Mouse (Mus musculus): Measurements from ENCODE around the gene Amz2. TPM values are rescaled to one million over a fixed set of nuclear protein-coding genes. Genes with fewer than 3 reads are reported as not detected.

The Amz2 gene
- total RNA-seq, 2 experiments from 2014 or later, result 55.7 to 61.1 TPM

DNA sequence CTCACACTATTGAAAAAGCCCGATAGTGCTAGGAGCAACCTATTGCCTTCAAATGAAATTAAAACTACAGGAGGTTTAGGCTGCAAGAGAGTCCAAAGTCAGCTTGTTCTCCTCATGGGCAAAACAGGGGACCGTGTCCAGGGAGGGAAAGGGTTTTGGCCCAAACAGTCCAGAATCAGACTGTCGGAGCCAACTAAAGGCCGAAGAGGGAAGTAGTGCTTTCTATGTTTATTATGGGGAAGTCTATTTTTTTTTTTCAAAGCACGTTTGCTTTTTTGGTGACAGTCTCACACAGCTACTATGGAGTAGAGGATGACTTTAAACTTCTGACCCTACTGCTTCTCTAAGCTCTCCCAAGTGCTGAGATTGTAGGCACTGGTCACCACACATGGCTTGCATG lies 42.4 kb downstream of the Amz2 start:
- DNase-seq (ENCODE audit: low spot score in 2 of 2), result no peak

DNA sequence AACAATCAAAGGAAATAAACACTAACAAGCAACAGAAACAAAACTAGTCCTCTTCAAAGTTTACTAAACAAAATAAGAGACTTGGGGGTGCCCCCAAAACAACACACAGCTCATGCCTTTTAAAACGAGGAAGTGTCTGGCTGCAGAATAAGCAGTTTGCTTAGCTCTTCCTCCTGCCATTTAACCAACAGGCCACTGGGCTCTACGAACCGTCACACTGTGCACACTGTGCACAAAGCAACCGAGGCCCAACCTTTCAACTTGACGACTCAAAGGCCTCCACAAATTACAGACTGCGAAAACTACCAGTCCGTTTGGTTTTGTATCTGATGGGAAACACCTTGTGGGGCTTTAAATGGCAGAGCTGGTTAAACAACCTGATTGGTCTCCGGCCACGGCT lies 44.4 kb downstream of the Amz2 start:
- no peak for DNase-seq (ENCODE audit: low spot score in 2 of 2)

DNA sequence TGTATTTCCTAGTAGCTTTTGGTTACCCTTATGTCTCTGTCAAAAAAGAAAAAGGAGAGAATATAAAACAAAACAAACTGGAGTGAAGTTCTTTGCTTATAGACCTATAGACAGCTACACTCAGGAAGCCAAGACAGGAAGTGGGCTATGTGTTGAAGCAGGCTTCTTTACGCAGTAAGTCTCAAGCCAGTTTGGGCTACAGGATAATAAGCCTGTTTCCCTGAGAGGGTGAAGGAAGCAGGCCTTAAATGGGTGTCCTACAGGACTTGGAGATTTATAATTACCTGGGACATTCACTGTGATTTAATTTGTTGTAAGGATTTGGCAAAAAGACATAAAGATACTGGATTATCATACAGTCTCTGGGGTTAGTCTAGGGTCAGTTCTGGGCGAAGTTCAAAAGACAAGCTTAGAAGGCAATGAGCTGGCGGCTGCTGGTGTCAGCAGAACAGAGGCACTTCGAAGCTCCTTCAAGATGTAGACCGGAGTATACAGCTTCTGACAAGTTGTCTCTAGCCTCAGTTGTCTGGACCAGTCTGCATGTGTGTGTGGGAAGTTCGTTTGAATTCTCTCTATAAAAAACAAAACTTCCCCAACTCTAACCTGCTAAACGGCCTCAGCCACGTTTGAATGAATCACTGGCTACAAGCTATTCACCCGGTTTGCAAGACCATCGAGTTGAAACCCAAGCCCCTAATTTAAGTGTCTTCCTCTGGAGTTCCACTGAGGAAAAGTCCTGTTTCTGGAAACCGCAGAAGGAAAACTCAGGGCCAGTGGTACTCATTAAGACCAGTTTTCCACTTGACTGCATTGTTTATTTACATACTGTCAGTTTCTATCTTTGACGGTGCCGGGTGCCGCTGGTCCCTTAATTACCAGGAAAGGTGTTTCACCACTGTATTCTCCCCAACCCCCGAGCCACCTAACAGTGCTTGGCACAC lies 45.4 kb downstream of the Amz2 start:
- no peak for DNase-seq (ENCODE audit: low spot score in 2 of 2)

DNA sequence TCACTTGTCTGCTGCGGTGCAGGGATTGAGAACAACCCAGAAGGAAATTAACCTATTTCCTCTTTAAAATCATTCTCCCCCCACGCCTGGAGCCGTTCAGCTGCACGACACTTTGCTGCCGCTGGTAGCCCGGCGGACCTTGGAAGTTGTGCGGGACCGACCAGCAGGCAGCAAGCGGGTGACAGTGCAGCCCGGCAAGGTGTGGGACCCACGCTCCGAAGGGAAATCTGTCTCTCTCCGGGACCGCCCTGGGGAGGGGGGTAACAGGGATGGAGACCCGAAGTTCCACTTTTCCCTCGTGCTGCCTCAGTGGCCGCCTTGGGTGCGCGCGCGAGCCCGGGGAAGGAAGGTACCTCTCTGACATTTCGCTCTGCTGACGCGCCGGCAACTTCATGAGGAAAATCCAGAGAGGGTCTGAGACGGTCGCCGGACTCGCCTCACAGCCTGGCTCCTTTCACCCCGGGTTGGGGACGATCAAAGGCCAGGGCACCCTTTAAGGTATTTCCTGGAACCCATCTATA lies 46.5 kb downstream of the Amz2 start:
- DNase-seq (ENCODE audit: low spot score in 2 of 2), result peak in 1 of 2 experiments; percentile 22

DNA sequence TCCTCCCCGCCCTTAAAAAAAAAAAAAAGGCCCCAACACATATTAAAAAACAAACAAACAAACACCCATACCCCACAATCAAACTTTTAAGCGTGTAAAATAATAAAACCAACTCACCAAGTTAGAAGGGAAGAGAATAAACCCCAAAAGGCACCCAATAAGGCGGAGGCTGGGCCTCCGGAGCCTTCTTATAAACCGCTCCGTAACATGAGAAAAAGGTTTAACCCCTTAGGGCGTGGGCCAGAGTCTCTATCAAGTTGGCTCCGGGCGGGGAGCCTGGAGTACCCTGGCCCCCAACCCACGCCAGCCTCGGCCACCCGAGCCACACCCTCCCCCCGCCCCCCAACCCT lies 47.0 kb downstream of the Amz2 start:
- no peak for DNase-seq (ENCODE audit: low spot score in 2 of 2)

DNA sequence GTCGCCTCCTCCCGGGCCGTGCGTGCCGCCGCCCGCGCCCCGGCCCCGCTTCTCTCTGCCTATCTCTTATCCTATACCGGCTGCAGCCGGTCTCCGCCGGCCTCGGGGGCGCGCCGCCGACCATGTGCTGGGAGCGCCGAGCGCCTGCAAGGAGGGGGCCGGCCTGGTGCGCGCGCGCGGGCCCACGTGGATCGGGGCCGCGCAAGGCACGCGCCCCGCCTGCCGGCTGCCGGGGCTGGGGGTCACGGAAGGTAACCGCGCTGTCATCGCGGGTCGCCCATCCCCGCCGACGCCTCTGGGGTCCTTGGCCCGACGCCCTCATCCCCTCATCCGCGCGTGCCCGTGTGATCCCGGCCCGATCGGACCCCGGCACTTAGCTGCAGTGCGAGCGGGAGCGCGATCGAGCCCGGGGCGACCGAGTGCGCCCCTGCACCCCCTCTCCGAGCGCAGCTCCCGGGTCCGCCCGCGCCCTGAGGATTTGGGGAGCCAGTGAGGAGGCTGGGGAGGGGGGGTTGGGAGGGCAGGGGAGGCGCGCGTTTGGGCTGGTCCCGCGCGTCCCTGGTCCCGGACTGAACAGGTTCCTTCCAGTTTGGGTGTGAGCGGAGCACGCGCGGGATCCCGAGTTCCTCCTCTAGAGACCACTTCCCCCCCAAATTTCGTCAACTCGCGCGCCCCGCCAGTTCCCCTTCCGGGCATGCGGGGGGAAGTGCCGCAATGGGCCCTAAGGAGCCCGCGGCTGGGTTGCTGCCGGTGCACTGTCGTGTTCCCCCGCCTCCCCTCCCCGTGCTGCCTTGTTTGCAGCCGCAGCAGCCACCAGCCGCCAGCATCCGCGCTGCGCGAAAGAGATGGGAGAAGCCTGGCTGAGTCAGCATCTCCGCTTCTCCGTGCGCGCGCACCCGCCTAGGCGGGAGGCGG lies 47.7 kb downstream of the Amz2 start, which contains the start of the genes Arsg and Slc16a6:
Arsg (plus strand) TSS at position 204 of the 915 bp plus-strand sequence.
Slc16a6 (minus strand) TSS at position 428 of the 915 bp plus-strand sequence.
- peak; percentile 41 to 57 for DNase-seq (ENCODE audit: low spot score in 2 of 2)

DNA sequence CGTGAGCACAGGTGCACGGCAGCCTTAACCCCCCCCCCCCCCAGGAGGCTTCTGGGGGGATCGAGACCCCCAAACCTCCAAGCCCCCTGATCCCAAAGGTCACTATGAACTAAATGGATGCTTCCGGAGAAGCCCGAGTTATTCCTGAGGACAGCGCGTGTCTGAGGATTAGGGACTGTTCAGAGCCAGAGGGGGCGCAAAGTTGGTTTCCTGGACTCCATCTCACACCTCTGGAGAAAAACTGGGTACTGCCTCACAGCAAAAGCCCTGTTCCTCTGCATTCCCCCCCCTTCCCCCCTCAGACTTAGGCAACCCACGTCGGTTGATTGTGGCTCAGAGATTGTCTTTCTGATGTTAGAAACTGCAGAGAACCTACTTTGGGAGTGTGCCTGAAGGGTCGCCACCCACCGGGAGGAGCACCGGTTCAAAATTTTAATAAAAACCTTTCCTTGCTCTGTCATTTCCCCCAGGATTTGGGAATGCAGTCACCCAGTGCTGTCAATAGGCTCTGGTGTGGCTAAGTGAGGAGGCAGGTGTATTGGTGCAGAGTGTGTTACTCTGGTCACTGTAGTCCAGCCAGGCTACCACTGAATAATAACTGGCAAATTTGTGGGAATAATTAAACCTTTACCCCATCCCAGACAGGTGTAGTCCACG lies 48.5 kb downstream of the Amz2 start:
- no peak for DNase-seq (ENCODE audit: low spot score in 2 of 2)

DNA sequence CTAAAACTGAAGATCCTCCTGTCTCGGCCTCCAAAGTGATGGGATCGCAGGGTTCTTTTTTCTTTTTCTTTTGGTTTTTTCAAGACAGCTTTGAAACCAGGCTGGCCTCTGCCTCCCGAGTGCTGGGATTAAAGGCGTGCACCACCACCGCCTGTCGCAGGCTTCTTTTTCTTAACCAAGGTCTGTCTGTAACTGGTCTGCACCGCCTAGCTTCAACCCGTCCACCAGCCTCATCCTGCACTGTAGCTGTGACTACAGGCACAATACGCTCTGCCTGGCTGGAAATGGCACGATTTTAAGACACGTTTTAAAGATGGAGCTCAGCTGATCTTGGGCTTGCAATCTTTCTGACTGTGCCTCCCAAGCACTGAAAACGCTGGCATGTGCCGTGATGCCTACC lies 49.1 kb downstream of the Amz2 start:
- no peak for DNase-seq (ENCODE audit: low spot score in 2 of 2)

DNA sequence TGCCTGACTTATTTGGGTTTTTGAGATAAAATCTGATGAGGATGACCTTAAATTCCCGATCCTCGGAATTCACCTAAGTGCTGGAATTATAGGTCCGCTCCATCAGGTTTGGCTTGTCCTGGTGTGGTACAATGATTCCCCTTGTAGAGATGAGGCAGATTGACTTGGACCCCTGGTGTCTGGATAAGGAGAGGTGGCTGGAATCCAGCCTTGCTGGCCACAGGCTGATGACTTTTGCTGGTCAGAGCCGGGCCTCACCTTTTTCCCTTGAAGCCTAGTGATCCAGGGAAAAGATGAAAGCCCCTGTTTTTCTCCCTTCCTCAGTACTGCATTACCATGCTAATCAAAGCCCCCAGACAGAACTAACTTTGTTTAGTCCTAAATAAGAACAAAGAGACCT lies 50.0 kb downstream of the Amz2 start:
- DNase-seq (ENCODE audit: low spot score in 2 of 2), result no peak

DNA sequence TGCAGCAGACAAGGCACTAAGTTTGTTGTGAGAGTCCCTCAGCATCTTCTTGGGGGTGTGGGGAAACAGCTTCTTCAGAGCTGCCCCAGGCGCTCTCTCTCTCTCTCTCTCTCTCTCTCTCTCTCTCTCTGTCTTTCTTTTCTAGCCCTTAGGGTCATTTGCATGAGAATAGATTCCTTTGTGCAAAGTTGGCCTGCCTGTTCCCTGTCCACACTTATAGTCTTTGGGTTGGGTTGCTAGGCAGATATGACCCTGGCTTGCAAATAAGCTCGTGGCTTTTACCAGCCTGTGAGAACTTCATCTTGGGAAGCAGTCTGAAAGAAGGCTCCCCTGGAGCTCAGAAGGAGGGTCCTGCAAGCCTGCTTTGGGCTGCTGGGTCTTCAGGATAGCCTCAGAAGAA lies 50.5 kb downstream of the Amz2 start:
- no peak for DNase-seq (ENCODE audit: low spot score in 2 of 2)

DNA sequence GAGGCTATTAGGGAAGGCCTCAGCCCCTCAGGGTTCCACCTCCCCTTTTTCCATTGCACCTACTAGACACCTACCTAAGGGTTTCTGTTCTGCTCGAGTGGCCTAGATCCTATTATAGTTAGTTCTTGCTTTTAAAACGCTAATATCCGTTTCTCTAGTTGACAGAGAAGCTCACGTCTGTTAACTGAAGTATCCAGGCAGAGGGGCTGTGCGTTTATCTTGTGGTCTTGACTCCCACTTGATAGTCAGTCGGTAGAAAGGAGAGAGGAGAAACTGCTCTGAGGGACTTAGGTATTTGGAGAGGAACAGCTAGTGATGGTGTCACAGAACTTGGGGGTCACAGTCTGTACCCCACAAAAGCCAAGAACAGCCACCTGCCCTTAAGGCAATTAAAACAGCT lies 50.9 kb downstream of the Amz2 start:
- DNase-seq (ENCODE audit: low spot score in 2 of 2), result no peak

DNA sequence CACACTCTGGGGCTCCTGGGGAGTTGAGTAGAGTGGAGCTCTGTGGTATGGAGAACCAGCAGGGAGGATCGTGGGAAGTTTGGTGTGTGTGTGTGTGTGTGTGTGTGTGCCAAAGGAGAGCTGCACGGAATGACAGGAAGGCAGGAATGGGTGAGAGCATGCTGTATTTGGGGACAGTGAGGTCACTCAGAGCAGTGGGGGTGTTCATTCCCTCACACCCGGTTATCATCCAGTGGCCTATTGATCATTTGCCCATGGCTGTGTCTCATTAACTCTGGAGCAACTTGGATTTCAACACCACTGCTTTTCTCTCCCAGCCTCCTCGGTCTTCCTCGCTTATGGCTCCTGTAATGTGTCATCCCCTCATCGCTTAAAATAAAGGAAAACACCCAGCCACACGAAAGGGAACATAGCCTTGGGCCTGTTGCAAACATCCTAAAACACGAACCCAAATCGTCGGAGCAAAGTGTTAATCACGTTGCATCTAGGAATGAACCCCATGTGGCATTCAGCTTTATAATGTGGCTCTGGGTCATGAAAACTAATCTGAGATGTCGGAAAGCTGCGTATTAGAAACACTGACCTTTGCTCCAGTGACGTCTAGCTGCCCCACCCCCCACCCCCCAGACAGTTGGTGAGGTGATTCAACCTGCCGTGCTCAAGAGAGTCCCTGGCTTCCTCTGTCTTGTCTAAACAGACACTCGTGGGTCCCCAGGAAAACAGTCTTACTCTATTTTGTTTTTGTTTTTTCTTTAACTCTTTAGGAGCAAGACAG lies 52.0 kb downstream of the Amz2 start:
- DNase-seq (ENCODE audit: low spot score in 2 of 2), result no peak

DNA sequence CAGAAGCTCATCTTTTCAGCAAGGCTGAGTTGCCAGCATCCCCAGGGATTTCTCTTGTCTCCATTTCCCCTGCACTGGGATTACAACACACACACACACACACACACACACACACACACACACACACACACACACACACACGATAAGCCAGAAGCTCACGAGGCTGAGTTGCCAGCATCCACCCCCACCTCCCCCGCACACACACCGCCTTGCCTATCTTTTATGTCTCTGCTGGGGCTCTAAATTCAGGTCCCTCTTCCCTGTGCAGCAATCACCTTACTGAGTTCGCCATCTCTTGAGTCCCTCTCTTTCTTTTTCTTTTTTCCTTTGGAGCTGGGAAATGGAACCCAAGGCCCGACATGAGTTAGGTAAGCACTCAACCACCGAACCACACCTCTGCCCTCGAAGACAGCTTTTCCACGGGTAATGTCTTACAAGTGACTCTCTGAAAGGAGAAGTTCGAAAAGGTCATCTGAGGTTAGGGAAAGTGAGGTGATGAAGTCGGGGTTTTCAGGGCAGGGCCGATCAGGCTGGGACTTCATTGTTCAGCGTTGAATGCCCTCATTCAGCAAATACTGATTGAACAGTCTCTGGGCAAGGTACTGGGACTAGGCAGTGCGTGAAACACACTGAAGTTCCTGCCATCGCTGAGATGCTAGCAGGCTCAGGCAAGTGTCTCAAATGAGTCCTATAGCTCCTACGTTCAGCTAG lies 54.0 kb downstream of the Amz2 start:
- no peak for DNase-seq (ENCODE audit: low spot score in 2 of 2)

DNA sequence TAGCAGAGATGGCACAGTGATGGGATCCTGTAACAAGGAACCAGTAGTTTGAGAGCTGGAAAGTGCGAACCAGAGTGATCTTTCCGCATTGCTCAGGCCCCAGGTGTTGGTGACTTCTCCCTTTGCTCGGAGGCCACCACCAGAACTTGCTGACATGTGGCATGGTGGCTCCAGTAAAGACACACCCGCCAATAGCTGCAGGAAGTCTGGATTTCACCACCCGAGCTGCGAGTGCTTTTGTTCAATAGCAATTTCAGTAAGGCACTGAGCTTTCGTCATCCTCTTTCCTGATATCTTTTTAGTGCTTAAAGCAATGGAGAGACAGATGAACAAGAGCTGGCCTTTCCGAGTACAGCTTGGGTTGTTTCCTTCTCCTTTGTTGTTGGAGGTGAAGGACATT lies 54.7 kb downstream of the Amz2 start:
- DNase-seq (ENCODE audit: low spot score in 2 of 2), result no peak

DNA sequence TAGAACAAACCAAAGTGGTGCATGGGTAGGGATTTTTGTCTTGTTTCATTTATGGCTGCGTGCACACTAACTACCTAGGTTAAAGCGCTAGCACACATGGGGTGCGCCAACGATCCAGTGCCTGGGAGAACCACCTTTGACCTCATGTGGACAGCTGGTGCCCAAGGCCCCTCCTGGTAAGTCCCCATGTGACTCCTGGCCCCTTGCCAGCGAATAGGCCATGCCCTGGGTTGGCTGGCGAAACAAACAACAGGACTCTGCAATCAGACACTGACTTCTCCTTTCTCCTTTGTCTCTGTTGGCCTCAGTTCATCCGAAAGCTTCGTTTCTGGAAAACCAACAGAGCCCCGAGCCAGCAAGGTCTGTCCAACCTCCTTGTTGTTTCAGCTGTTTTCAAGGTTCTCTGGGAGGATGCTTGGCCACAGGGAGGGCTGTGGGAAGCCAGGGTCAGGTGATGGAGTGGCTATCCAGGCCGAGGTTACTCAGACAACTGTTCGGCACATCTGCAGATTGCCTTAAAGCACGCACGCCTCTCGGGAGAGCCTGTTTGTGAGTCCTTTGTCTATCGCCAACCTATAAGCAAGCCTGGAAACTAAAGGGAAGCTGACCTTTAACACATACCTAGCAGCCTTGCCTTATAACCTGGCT lies 59.8 kb downstream of the Amz2 start:
- peak in 1 of 2 experiments; percentile 37 for DNase-seq (ENCODE audit: low spot score in 2 of 2)

DNA sequence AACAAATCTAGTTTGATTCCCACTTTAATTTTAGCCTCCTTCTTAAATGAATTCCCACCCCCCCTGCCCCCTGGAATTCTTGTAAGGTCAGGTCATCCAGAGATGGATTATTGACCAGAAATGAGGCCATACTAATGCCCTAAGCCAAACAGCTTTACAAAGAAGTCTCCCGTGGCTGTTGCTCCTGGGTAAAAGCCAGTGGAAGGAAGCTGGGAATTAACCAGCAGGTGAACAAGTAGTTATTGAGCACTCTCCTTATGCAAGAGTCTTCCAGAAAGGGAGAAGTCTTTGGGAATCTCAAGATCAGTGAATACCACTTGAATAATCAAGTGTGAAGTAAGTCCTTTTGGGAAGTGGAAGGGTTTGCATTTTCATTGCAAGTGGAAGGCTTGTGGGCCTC lies 61.4 kb downstream of the Amz2 start:
- no peak for DNase-seq (ENCODE audit: low spot score in 2 of 2)

DNA sequence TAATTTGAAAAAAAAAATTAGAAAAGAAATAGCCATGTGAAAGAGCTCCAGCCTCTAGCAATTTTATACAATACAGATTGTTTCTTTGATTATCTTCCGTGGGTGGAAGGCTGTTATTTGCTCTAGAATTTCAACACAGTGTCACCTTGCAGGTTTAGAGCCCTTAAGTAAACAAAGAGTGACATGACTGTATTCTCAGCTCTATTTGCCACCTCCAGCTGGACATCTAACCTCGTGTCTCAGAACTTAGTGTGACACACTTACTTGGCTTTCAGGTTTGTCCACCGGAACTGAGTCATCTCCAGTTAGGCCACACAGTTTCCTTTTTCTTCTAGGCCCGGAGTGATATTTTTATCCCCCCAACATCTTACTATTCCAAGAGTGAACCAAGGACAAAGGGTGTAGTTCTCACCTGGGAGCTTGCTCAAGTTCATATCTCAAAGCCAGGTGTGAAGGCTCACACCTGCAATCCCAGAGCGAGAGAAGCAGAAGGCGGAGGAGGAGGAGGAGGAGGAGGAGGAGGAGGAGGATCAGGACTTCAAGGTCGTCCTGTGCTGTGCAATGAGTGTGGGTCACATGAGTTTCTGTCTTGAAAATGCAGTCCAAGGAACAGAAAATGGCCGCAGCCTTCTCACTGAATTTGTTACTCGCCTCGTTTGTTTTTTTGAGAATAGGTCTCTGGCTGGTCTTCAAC lies 62.4 kb downstream of the Amz2 start:
- no peak for DNase-seq (ENCODE audit: low spot score in 2 of 2)

DNA sequence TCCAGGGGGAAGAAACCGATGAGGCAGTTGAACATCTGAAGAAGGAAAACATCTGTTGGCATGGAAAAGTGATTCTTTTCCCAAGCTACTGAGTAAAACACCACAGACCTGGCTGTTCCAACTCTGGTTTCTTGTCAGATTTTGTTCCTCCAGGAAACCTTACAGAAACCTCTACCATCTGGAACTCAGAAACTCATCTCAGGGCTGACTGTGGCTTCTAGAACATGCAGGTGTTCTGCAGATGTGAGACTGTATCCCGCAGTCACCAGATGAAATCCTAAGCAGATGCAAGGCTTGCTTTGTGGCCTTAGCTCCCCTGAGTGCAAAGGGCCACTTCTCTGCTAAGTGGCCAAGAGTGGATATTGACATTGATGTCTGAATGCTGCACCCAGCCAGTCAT lies 64.0 kb downstream of the Amz2 start:
- DNase-seq (ENCODE audit: low spot score in 2 of 2), result no peak

DNA sequence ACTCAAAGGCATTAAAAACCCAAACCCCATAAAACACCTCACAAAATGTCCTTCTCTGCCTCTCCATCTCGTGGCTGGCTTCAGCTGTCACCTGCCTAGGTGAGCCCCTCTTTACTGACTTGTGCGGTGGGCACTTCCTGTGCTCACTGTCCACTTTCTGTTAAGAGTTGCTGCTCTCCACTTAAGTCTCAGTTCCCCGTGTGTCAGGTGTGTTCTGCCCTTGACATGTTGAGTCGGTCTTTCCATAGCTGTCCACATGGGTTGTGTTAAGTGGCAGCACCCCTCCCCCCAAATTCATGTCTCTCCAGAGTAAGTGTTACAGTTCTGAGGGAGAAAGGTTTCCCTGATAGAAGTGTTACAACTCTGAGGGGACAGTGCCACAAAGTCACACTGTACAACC lies 66.1 kb downstream of the Amz2 start:
- DNase-seq (ENCODE audit: low spot score in 2 of 2), result no peak
